Mouse (Mus musculus) G1E (cell line): ENCODE results near the gene Lin7b.

Source experiments
- CTCF ChIP-seq: IDR thresholded peaks from 2 replicates; pipeline ENCODE4 v1.5.1; 2012; ENCODE audit warnings: low read depth, low read length, inconsistent platforms, mixed read lengths
- GATA1 ChIP-seq: IDR thresholded peaks from 2 replicates; pipeline ENCODE4 v1.6.1; 2012; ENCODE audit warnings: borderline replicate concordance, low read length, inconsistent platforms, mixed read lengths
- GATA2 ChIP-seq: IDR thresholded peaks from 2 replicates; pipeline ENCODE4 v1.6.1; 2012; ENCODE audit warnings: low read depth, low read length, inconsistent platforms, borderline replicate concordance
- POLR2AphosphoS5 ChIP-seq: IDR thresholded peaks from 2 replicates; pipeline ENCODE4 v1.6.1; 2012; ENCODE audit warnings: low read depth, low read length, inconsistent platforms; ENCODE audit not compliant: insufficient replicate concordance

DNA sequence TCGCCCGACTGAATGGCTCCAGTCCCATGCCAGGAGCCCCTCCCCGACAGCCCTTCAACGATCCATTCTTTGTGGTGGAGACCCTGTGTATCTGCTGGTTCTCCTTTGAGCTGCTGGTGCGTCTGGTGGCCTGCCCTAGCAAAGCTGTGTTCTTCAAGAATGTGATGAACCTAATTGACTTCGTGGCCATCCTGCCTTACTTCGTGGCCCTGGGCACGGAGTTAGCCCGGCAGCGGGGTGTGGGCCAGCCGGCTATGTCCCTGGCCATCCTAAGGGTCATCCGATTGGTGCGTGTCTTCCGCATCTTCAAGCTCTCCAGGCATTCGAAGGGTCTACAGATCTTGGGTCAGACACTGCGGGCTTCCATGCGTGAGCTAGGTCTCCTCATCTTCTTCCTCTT, 38.6 kb upstream of the Lin7b start:
- TF ChIP-seq CTCF: no peak
- no peak for TF ChIP-seq GATA1
- TF ChIP-seq GATA2: no peak
- no peak for TF ChIP-seq POLR2AphosphoS5
